Mouse (Mus musculus) hematopoietic stem cell, adult 5-6 weeks (primary cell): Measurements from ENCODE around the gene Sec24c. TPM values are rescaled to one million over a fixed set of nuclear protein-coding genes. Genes with fewer than 3 reads are reported as not detected.

Experiments
- ATAC-seq, 2 experiments: fragments of 125-278 bp in 1 of 2; replicated peaks in 1 of 2; 2 replicates each; pipeline ENCODE4 v1.8.0; 2016 to 2017; ENCODE audit warnings: inconsistent platforms in 2 of 2, mild to moderate bottlenecking in 2 of 2, moderate number of reproducible peaks in 2 of 2, low read depth in 1 of 2, moderate TSS enrichment in 1 of 2; ENCODE audit not compliant: low FRiP score in 2 of 2, poor library complexity in 2 of 2, severe bottlenecking in 2 of 2, insufficient read depth in 1 of 2, low TSS enrichment in 1 of 2
- total RNA-seq: library from RNA; stranded (forward); fragments of 172-1452, 232-1000 nt; gene quantifications from 2 replicates; pipeline ENCODE4 v1.2.3, GENCODE M21; 2017

The Sec24c gene
- total RNA-seq, 1 experiment from 2014 or later, result 107 TPM

DNA sequence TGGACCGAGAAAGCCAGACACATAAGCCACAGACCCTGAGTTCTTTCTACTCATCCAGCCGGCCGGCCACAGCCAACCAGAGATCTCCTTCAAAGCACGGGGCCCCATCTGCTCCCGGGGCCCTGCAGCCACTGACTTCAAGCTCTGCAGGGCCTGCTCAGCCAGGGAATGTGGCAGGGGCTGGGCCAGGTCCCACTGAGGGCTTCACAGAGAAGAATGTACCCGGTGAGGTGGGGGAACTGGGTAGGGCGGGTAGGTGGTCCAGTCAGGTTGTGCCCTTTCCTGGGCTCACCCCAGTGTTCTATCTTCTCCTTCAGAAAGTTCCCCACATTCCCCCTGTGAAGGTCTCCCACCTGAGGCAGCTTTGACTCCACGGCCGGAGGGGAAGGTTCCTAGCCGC lies 44.3 kb downstream of the Sec24c start:
- no peak for ATAC-seq

GRCm38 (mm10) chr14:20719767-20720166 lies 45.7 kb downstream of the Sec24c start:
- no peak for ATAC-seq

- ATAC-seq, result no peak
Observed at GRCm38 (mm10) chr14:20721371-20721770, 47.3 kb downstream of the Sec24c start.

GRCm38 (mm10) chr14:20723006-20723405 lies 48.9 kb downstream of the Sec24c start:
- ATAC-seq, result no peak

- ATAC-seq, result no peak
Observed at GRCm38 (mm10) chr14:20724043-20724442, 49.9 kb downstream of the Sec24c start.

DNA sequence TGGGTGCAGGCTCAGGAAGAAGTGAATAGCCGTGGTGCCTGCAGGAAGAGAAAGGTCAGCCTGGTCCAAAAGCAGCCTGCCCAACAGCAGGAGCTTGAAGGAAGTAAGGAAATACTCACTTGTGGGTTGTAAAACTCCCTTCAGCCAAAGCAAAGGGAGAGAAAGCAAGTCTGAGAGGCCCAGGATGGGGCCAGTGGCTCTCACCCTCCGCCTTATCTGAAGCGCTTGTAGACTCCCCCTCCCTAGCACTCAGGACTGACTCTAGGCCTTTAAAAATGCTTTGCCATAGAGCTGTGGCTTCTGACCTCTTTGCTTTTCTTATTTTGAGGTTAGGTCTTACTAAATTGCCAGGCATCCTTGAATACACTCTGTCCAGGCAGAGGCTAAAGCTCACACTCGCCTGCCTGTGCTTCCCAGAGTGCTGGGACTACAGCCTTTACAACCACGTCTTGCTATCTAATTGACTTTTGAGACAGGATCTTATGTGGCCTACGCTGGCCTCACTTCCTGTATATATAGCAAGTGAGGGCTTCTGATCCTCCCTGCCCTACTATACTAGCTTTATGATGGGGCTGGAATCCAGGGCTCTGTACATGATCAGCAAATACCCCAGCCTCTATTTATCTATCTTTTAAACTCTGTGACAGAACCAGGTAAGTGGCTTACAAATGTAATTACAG lies 51.7 kb downstream of the Sec24c start:
- ATAC-seq, result no peak

- ATAC-seq, result no peak
Observed at GRCm38 (mm10) chr14:20729871-20730270, 55.8 kb downstream of the Sec24c start.

- no peak for ATAC-seq
Observed at GRCm38 (mm10) chr14:20730853-20731602, 56.9 kb downstream of the Sec24c start.

GRCm38 (mm10) chr14:20733041-20733951 lies 59.2 kb downstream of the Sec24c start:
- ATAC-seq, result peak in 1 of 2 experiments; percentile 18; a peak in 1 of 4 replicates

DNA sequence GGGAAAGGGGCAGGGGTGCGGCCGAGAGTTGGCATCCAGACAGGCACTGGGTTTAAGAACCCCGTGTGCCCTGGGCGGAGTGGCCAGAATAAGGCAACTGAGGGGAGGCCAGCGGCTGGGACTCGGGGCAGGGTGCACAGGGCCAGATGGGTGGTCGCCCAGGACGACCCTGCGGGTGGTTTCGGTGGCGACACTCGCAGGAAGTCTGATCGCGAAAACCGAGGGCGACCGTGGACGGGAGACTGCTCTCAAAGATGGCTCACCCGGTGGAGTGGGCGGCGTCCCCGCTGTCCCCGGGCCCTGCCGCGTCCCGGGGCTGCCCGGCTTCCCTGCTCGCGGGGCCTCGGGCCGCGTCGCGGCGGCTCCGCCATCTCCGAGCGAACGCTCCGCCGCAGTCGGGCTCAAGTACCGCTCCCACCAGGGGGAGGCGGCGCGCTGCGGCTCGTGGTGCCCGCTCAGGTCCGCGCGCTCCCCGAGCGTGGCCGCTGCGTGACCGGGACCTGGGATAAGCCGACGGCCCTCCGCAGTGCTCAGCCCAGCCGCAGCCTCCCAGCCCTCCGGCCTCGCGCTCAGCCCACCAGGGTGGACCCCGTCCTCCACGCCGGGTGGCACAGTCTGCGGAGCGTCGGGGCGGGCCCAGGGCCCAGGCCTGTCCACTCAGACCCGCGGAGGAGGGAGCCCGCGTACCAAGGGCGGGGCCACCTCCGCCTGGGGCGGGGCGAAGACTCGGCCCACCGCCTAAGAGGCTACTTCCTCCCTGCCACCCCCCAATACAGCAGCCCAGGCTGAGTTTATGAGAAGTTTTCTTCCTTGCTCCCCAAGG lies 60.1 kb downstream of the Sec24c start, which contains the start of gene Ndst2:
Ndst2 (minus strand) TSS at position 611 of the 823 bp plus-strand sequence.
- ATAC-seq, result peak; percentile 86 to 88

- no peak for ATAC-seq
Observed at GRCm38 (mm10) chr14:20735052-20735451, 60.9 kb downstream of the Sec24c start.

- no peak for ATAC-seq
Observed at GRCm38 (mm10) chr14:20735892-20736390, 61.8 kb downstream of the Sec24c start.

DNA sequence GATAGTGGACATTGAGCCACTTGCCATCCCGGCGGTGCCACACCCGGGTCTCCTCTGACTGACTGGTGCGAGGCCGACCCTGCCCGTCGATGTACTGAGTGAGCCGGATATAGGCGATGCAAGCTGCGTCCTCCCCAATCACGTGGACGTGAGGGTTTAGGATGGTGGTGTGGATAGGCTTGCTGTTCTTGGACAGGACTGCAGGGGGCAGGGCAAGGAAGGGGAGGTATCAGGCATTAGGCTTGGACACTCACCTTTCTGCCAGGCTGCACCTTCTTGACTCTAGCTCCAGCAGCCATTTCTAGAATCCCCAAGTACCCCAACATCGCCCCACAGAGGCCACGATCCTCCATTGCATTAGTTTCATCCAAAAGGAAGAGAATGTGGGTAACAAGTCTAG lies 63.2 kb downstream of the Sec24c start:
- peak; percentile 46 to 59 for ATAC-seq

- no peak for ATAC-seq
Observed at GRCm38 (mm10) chr14:20738511-20738910, 64.4 kb downstream of the Sec24c start.

- no peak for ATAC-seq
Observed at GRCm38 (mm10) chr14:20741301-20741700, 67.2 kb downstream of the Sec24c start.

DNA sequence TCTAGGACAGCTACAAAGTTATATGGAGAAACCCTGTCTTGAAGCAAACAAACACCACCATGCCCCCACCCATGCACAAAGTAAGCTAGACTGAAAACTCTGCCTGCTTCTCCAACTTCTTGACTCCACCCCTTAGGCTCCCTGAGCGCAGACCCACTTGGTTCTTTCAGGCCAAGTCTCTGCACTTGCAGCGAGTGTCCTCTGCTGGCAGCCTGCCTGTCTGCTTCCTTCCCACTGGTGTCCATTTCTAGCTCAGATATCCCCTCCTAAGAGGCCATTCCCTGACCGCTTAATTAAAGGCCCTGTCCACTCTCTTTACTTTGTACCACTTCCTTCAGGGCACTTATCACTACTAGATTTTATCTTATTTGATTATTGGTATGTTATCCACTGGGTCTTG lies 69.5 kb downstream of the Sec24c start:
- no peak for ATAC-seq
